Mouse (Mus musculus) ES-Bruce4 (cell line): ENCODE measurements around the gene Tbrg4.

Experiments used
- CTCF ChIP-seq: IDR thresholded peaks from one replicate; pipeline ENCODE4 v1.8.1; 2011; ENCODE audit warnings: low read depth, low read length
- EP300 ChIP-seq: IDR thresholded peaks from 2 replicates; pipeline ENCODE4 v1.6.1; 2011; ENCODE audit warnings: low read depth, low read length; ENCODE audit not compliant: insufficient read depth

DNA sequence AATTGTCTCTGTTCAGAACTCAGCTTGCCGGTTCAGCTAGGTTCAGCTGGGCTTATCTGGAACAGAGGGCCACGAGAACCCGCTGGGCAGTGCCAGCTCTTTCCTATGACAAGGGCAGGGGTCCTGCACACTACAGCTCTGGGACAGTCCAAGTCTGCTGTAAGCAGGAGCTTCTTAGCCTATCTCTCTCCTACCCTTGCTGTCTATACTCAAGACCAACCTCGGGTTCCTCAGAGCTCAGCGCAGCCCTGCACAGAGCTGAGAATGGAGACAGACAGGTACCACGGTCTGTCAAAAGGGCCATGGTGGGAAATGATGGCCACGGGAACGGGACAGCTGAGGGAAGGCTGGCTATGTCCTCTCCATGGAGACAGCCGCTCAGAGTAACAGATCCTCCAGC, 22.6 kb downstream of the Tbrg4 start:
- TF ChIP-seq EP300 = no peak
- TF ChIP-seq CTCF = no peak
